Mouse (Mus musculus): ENCODE data around the gene Usp48. TPM values are rescaled to one million over a fixed set of nuclear protein-coding genes. Genes with fewer than 3 reads are reported as not detected.

Usp48 gene
- polyA plus RNA-seq, 1 experiment from 2014 or later = 67.2 TPM

- Histone ChIP-seq H3K9ac (no peak overlapping the region), H3K4me3 (no peak overlapping the region), H3K4me1 (peaks cover 27% of the 10 kb centered on the region), H3K27ac (peak overlapping the region; percentile 13; the same call in 1 of the 2 replicates), H3K4me2 (no peak overlapping the region), H3K36me3 (no peaks in the 10 kb centered on the region), H3K27me3 (no peaks in the 10 kb centered on the region), H3K9me3 (no peaks in the 10 kb centered on the region)
- WGBS = 60% methylated on average over 7 of the region's 7 CpGs
- ATAC-seq (ENCODE audit: insufficient number of reproducible peaks, low FRiP score, low TSS enrichment, low read depth) = peak; percentile 37
Measured at GRCm38 (mm10) chr4:137698076-137698985, 104.8 kb downstream of the Usp48 start.

DNA sequence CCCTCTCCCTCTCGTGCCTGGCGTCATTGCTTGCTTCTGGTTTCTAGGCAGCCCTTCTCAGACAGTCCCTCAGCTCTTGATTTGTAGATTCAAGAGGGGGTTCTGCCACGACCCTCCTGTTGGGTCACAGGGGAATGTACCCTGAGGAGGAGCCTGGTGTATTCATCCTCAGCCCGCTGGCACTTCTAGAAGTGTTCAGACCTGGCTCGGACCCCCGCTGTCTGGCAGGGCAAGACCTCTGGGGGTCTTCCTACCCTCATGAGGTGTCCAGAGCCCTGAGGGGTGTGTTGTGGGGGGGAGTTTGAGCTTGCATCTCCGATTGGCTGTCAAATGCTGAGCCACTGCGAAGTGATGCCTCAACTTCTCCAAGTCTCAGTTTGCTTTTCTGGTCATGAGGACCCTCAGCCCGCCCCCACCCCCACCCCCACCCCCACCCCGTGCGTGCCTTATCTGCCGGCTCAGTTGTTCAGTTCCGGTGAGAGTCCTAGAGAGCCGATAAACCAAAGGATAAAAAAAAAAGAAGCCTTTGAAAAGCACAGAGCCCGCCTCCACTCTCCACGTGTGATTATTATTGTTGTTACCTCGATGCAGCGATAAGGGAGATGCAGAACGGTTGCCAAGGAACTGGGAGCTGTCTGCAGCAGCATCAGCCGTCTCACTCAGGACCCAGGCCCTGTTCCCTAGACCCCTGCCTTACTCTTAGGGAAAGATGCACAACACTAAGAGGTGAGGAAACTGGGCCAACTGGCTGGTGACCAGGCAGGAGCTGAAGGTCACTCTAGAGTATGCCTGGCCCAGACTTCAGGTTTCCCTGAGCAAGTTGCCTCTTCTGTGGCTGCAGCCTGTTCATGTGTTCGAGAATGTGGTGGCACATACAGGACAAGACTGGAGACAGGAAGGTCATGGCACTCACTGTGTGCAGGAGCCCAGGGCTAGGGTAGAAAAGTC, 106.0 kb downstream of the Usp48 start:
- Histone ChIP-seq H3K4me2 (no peak overlapping the region), H3K9me3 (no peaks in the 10 kb centered on the region), H3K36me3 (no peaks in the 10 kb centered on the region), H3K27me3 (no peaks in the 10 kb centered on the region), H3K4me1 (peaks cover 27% of the 10 kb centered on the region), H3K27ac (no peak overlapping the region), H3K4me3 (no peak overlapping the region), H3K9ac (no peak overlapping the region)
- no peak for ATAC-seq (ENCODE audit: insufficient number of reproducible peaks, low FRiP score, low TSS enrichment, low read depth)
- 57% methylated on average over 21 of the region's 21 CpGs for WGBS

DNA sequence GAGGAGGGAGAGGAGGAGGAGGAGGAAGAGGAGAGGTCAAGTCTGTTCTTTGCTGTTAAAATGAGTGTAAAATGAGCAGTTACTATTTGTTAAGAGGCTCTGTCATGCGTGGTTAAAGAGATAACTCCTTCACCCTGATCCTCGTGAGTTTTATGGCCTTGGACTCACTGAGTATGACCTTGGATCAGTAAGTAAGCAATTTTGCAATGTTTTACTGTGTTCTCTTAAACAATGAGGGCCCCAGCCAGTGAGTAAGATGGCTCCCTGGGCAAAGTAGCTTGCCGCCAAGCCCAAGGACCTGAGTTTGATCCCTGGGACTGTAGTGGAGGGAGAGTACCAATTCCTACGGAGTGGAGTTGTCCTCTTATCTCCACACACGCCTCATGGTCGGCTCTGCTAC, 107.4 kb downstream of the Usp48 start:
- Histone ChIP-seq H3K4me1 (peaks cover 19% of the 10 kb centered on the region), H3K4me2 (no peak overlapping the region), H3K4me3 (no peak overlapping the region), H3K9ac (no peak overlapping the region), H3K27me3 (no peaks in the 10 kb centered on the region), H3K9me3 (no peaks in the 10 kb centered on the region), H3K36me3 (no peaks in the 10 kb centered on the region), H3K27ac (no peak overlapping the region)
- 69% methylated on average over 6 of the region's 6 CpGs for WGBS
- no peak for ATAC-seq (ENCODE audit: insufficient number of reproducible peaks, low FRiP score, low TSS enrichment, low read depth)

DNA sequence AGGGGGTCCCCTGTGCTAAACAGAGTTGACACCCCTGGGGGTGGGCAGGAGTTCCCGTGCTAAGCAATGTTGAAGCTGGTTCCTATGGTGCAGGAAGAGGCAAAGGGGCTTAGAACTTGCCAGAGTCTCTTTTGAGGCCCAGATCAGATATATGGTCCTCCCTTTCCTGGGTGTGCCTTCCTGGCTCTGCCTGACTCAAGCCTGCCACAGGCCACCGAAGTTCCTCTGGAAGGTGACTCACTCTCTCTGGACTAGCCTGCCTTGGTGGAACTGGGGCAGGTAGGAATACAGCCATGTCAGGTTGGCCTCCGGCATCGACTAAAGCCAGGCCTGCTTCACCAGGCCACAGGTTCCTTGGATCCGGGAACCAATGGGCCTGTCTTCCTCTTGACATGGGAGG, 109.5 kb downstream of the Usp48 start:
- no peak overlapping the region for H3K4me3 ChIP-seq
- H3K4me1 ChIP-seq = peaks cover 23% of the 10 kb centered on the region
- 88% methylated on average over 5 of the region's 5 CpGs for WGBS
- no peak for ATAC-seq (ENCODE audit: insufficient number of reproducible peaks, low FRiP score, low TSS enrichment, low read depth)
- H3K27me3 ChIP-seq = no peaks in the 10 kb centered on the region
- H3K36me3 ChIP-seq = no peaks in the 10 kb centered on the region
- no peak overlapping the region for H3K27ac ChIP-seq
- no peaks in the 10 kb centered on the region for H3K9me3 ChIP-seq
- no peak overlapping the region for H3K9ac ChIP-seq
- no peak overlapping the region for H3K4me2 ChIP-seq

DNA sequence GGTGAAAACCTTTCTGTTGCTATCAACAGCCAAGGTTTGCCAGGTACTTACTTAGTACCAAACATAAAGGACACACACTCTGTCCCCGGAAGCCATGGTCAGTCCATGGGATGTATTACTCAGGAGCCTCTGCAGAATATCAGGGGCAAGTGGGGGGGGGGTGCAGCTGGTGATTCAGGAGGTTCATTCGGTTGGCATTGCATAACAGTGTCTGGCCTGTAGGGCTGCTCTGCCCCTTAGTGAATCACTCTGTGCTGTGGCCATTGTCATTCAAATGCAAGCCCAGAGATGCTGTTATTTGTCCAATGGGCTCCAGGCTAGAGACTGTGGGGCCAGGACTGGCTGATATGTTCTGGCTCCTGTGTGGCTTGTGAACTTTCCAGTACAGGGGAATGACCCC, 111.0 kb downstream of the Usp48 start:
- H3K4me1 ChIP-seq = peaks cover 28% of the 10 kb centered on the region
- H3K4me2 ChIP-seq = no peak overlapping the region
- no peak overlapping the region for H3K4me3 ChIP-seq
- H3K27me3 ChIP-seq = 0 out of 2 replicates have a peak, but pooled peaks cover 4% of the 10 kb centered on the region
- no peaks in the 10 kb centered on the region for H3K9me3 ChIP-seq
- WGBS = 75% methylated on average over 2 of the region's 2 CpGs
- no peak overlapping the region for H3K9ac ChIP-seq
- no peak overlapping the region for H3K27ac ChIP-seq
- ATAC-seq (ENCODE audit: insufficient number of reproducible peaks, low FRiP score, low TSS enrichment, low read depth) = no peak
- no peaks in the 10 kb centered on the region for H3K36me3 ChIP-seq

GRCm38 (mm10) chr4:137705379-137705778, 111.8 kb downstream of the Usp48 start:
- H3K9ac ChIP-seq = no peak overlapping the region
- H3K9me3 ChIP-seq = no peaks in the 10 kb centered on the region
- H3K27me3 ChIP-seq = 0 out of 2 replicates have a peak, but pooled peaks cover 4% of the 10 kb centered on the region
- no peak overlapping the region for H3K27ac ChIP-seq
- H3K4me1 ChIP-seq = peaks cover 28% of the 10 kb centered on the region
- no peaks in the 10 kb centered on the region for H3K36me3 ChIP-seq
- no peak overlapping the region for H3K4me2 ChIP-seq
- no peak overlapping the region for H3K4me3 ChIP-seq
- ATAC-seq (ENCODE audit: insufficient number of reproducible peaks, low FRiP score, low TSS enrichment, low read depth) = no peak
- 67% methylated on average over 5 of the region's 5 CpGs for whole genome bisulfite sequencing

DNA sequence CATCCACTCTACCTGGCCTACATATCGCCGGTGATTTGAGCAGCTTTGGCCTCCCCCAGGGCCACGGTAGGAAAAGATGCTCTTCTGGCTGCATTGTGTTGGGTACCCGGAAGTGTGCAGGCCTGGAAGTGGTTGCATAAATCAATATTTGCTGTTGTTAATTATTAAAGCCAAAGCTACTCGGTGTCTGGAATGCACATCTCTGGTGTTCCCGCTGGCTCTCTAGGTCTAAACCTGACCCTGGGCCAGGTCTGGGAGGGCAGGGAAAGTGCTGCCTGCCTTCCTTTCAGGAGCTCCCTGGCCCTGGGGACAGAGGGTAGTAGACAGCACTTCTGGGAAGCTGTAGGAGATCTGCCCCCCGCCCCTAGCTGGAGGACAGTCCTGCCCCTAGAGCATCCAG, 113.0 kb downstream of the Usp48 start:
- 71% methylated on average over 7 of the region's 7 CpGs for WGBS
- Histone ChIP-seq H3K4me3 (no peak overlapping the region), H3K36me3 (no peaks in the 10 kb centered on the region), H3K9me3 (no peaks in the 10 kb centered on the region), H3K9ac (no peak overlapping the region), H3K4me2 (no peak overlapping the region), H3K27me3 (0 out of 2 replicates have a peak, but pooled peaks cover 4% of the 10 kb centered on the region), H3K4me1 (peaks cover 28% of the 10 kb centered on the region), H3K27ac (no peak overlapping the region)
- ATAC-seq (ENCODE audit: insufficient number of reproducible peaks, low FRiP score, low TSS enrichment, low read depth) = no peak

- H3K27ac ChIP-seq = no peak overlapping the region
Measured at GRCm38 (mm10) chr4:137707216-137707990, 113.8 kb downstream of the Usp48 start.

More at GRCm38 (mm10) chr4:137707216-137707990, 113.8 kb downstream of the Usp48 start:
- WGBS = 3% methylated on average over 42 of the region's 52 CpGs
- Histone ChIP-seq H3K9me3 (no peaks in the 10 kb centered on the region), H3K9ac (peak overlapping the region; percentile 71), H3K4me3 (peak overlapping the region; percentile 62), H3K4me1 (peaks cover 28% of the 10 kb centered on the region), H3K36me3 (no peaks in the 10 kb centered on the region), H3K4me2 (peak overlapping the region; percentile 91), H3K27me3 (0 out of 2 replicates have a peak, but pooled peaks cover 4% of the 10 kb centered on the region)
- ATAC-seq (ENCODE audit: insufficient number of reproducible peaks, low FRiP score, low TSS enrichment, low read depth) = peak; percentile 83

Other genes starting within 250 kb of the Usp48 start
- gene Cdc42, start 236.0 kb upstream of the Usp48 start, polyA plus RNA-seq (2015; fragmentation: Nextera tagmentation; extraction: Ambion mirVana) = 721 and 737 TPM in 2 replicates
- gene Cela3a, start 184.0 kb upstream of the Usp48 start, polyA plus RNA-seq (2015; fragmentation: Nextera tagmentation; extraction: Ambion mirVana) = not detected in 2 replicates
- 0.70 TPM in 1 of 2 replicates, not detected in the other for gene Cela3b, start 163.2 kb upstream of the Usp48 start, polyA plus RNA-seq (2015; fragmentation: Nextera tagmentation; extraction: Ambion mirVana)
- gene 1700013G24Rik, start 140.5 kb upstream of the Usp48 start, polyA plus RNA-seq (2015; fragmentation: Nextera tagmentation; extraction: Ambion mirVana) = 0.23 and 0.40 TPM in 2 replicates
- gene Hspg2, start 125.0 kb upstream of the Usp48 start, polyA plus RNA-seq (2015; fragmentation: Nextera tagmentation; extraction: Ambion mirVana) = 40.6 and 44.5 TPM in 2 replicates
- 0.41 TPM in 1 of 2 replicates, not detected in the other for gene Ldlrad2, start 19.2 kb upstream of the Usp48 start, polyA plus RNA-seq (2015; fragmentation: Nextera tagmentation; extraction: Ambion mirVana)
- gene Rap1gap, start 71.0 kb downstream of the Usp48 start, polyA plus RNA-seq (2015; fragmentation: Nextera tagmentation; extraction: Ambion mirVana) = 7.7 TPM in 2 replicates
- 43.5 and 68.6 TPM in 2 replicates for gene Alpl, start 202.6 kb downstream of the Usp48 start, polyA plus RNA-seq (2015; fragmentation: Nextera tagmentation; extraction: Ambion mirVana)

Data from limb, embryonic 15.5 days (tissue).